Mouse (Mus musculus): ENCODE measurements around the gene Sntb2. TPM values are rescaled to one million over a fixed set of nuclear protein-coding genes. Genes with fewer than 3 reads are reported as not detected.

Sntb2 gene
- total and polyA plus RNA-seq, 3 experiments, result 0.86 to 2.3 (median 1.3) TPM

GRCm38 (mm10) chr8:106962322-106962721, 26.8 kb downstream of the Sntb2 start:
- Histone ChIP-seq H3K4me1 (ENCODE audit: control insufficient read depth in 1 of 2, insufficient read depth in 2 of 2) (peaks cover 2 to 11% of the 10 kb centered on the region in 2 experiments; a peak in 2 of 4 replicates), H3K9me3 (replicated peaks; ENCODE audit: low read length) (no peaks in the 10 kb centered on the region), H3K4me2 (ENCODE audit: insufficient read depth, low read depth, poor library complexity, severe bottlenecking) (no peak overlapping the region), H3K79me2 (replicated peaks; ENCODE audit: control insufficient read depth, extremely low read depth, insufficient read depth, poor library complexity, severe bottlenecking) (no peaks in the 10 kb centered on the region), H3K4me3 (replicated peaks in 1 of 3; ENCODE audit: low read depth in 2 of 3, low read length in 2 of 3, poor library complexity in 1 of 3) (no peak overlapping the region), H3K27ac (ENCODE audit: insufficient read depth, low read depth) (no peak overlapping the region), H3K36me3 (replicated peaks in 1 of 2; ENCODE audit: control insufficient read depth in 1 of 2, insufficient read depth in 1 of 2, low read length in 1 of 2) (no peaks in the 10 kb centered on the region), H3K27me3 (replicated peaks) (no peaks in the 10 kb centered on the region), H3K9ac (ENCODE audit: insufficient read depth, low read depth) (no peak overlapping the region)
- TF ChIP-seq NELFE (IDR thresholded peaks at IDR 0.05; ENCODE audit: low read depth, low read length) (no peak), POLR2AphosphoS2 (IDR thresholded peaks at IDR 0.05; ENCODE audit: low read depth, low read length) (no peak), USF1 (IDR thresholded peaks at IDR 0.05; ENCODE audit: low read depth, low read length) (no peak), GABPA (IDR thresholded peaks at IDR 0.05; ENCODE audit: insufficient replicate concordance, low read depth, low read length) (no peak), JUND (conservative IDR thresholded peaks at IDR 0.05; ENCODE audit: low read depth, low read length) (no peak), ZMIZ1 (IDR thresholded peaks at IDR 0.05; ENCODE audit: low read depth, low read length) (no peak), UBTF (IDR thresholded peaks at IDR 0.05; ENCODE audit: low read depth, low read length) (no peak), HCFC1 (IDR thresholded peaks at IDR 0.05; ENCODE audit: low read depth, low read length) (no peak), RCOR1 (conservative IDR thresholded peaks at IDR 0.05; ENCODE audit: low read depth, low read length) (no peak), CHD1 (IDR thresholded peaks at IDR 0.05; ENCODE audit: low read depth, low read length) (no peak), SMC3 (IDR thresholded peaks at IDR 0.05; ENCODE audit: low read depth, low read length) (no peak), MXI1 (IDR thresholded peaks at IDR 0.05; ENCODE audit: low read depth, low read length) (no peak)
- dilution Hi-C loops (cut with MboI; ENCODE audit: extremely low pct_ligation_motif_present, extremely low pct_unique_long_range_greater_than_20kb, low sequenced_read_pairs), result no loop called here
- in situ Hi-C loops (cut with MboI; ENCODE audit: low pct_ligation_motif_present, low pct_unique_long_range_greater_than_20kb, low sequenced_read_pairs), result no loop called here
- no peak for DNase-seq (ENCODE audit: extremely low read depth)

DNA sequence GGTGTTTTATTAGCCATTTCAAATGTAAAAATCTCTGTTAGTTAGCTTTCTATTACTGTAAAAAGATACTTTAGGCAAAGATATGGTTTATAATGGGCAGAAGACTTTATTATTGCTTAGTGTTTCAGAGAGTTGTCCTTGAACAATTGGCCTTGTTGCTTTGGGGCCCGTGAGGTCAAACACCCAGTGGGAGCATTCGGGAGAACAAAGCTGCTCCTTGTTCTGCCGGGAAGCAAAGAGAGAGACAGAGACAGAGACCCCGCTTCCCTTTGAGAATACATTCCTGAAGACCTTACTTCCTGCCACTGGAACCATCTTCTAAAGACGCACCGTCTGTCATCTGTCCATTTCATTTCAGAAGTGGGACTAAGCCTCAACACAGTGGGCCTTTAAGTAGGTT, 27.8 kb downstream of the Sntb2 start:
- no peak overlapping the region for H3K4me3 ChIP-seq (replicated peaks in 1 of 3; ENCODE audit: low read depth in 2 of 3, low read length in 2 of 3, poor library complexity in 1 of 3)
- in situ Hi-C loops (cut with MboI; ENCODE audit: low pct_ligation_motif_present, low pct_unique_long_range_greater_than_20kb, low sequenced_read_pairs) (no loop called here), dilution Hi-C loops (cut with MboI; ENCODE audit: extremely low pct_ligation_motif_present, extremely low pct_unique_long_range_greater_than_20kb, low sequenced_read_pairs) (no loop called here)
- H3K9me3 ChIP-seq (replicated peaks; ENCODE audit: low read length), result no peaks in the 10 kb centered on the region
- TF ChIP-seq ELF1 (IDR thresholded peaks at IDR 0.05; ENCODE audit: low read depth, low read length) (no peak), NRF1 (IDR thresholded peaks at IDR 0.05; ENCODE audit: low read depth, low read length) (no peak), RCOR1 (conservative IDR thresholded peaks at IDR 0.05; ENCODE audit: low read depth, low read length) (no peak), MXI1 (IDR thresholded peaks at IDR 0.05; ENCODE audit: low read depth, low read length) (no peak), JUND (conservative IDR thresholded peaks at IDR 0.05; ENCODE audit: low read depth, low read length) (no peak), USF1 (IDR thresholded peaks at IDR 0.05; ENCODE audit: low read depth, low read length) (no peak), CHD1 (IDR thresholded peaks at IDR 0.05; ENCODE audit: low read depth, low read length) (no peak), POLR2A (IDR thresholded peaks at IDR 0.05; ENCODE audit: low read depth, low read length) (no peak), CHD2 (IDR thresholded peaks at IDR 0.05; ENCODE audit: low read length) (no peak), MAZ (IDR thresholded peaks at IDR 0.05; ENCODE audit: low read depth, low read length) (no peak), TBP (conservative IDR thresholded peaks at IDR 0.05; ENCODE audit: low read depth, low read length) (no peak), POLR2AphosphoS2 (IDR thresholded peaks at IDR 0.05; ENCODE audit: low read depth, low read length) (no peak), BHLHE40 (IDR thresholded peaks at IDR 0.05; ENCODE audit: low read depth, low read length) (no peak)
- no peaks in the 10 kb centered on the region for H3K36me3 ChIP-seq (replicated peaks in 1 of 2; ENCODE audit: control insufficient read depth in 1 of 2, insufficient read depth in 1 of 2, low read length in 1 of 2)
- no peak for DNase-seq (ENCODE audit: extremely low read depth)
- peaks cover 2 to 11% of the 10 kb centered on the region in 2 experiments; a peak in 2 of 4 replicates for H3K4me1 ChIP-seq (ENCODE audit: control insufficient read depth in 1 of 2, insufficient read depth in 2 of 2)
- H3K9ac ChIP-seq (ENCODE audit: insufficient read depth, low read depth), result no peak overlapping the region
- H3K27ac ChIP-seq (ENCODE audit: insufficient read depth, low read depth), result no peak overlapping the region
- no peaks in the 10 kb centered on the region for H3K79me2 ChIP-seq (replicated peaks; ENCODE audit: control insufficient read depth, extremely low read depth, insufficient read depth, poor library complexity, severe bottlenecking)
- no peaks in the 10 kb centered on the region for H3K27me3 ChIP-seq (replicated peaks)
- no peak overlapping the region for H3K4me2 ChIP-seq (ENCODE audit: insufficient read depth, low read depth, poor library complexity, severe bottlenecking)

Data from CH12.LX (cell line).